Mouse (Mus musculus): Measurements from ENCODE around the gene Npat.

Gene Npat

DNA sequence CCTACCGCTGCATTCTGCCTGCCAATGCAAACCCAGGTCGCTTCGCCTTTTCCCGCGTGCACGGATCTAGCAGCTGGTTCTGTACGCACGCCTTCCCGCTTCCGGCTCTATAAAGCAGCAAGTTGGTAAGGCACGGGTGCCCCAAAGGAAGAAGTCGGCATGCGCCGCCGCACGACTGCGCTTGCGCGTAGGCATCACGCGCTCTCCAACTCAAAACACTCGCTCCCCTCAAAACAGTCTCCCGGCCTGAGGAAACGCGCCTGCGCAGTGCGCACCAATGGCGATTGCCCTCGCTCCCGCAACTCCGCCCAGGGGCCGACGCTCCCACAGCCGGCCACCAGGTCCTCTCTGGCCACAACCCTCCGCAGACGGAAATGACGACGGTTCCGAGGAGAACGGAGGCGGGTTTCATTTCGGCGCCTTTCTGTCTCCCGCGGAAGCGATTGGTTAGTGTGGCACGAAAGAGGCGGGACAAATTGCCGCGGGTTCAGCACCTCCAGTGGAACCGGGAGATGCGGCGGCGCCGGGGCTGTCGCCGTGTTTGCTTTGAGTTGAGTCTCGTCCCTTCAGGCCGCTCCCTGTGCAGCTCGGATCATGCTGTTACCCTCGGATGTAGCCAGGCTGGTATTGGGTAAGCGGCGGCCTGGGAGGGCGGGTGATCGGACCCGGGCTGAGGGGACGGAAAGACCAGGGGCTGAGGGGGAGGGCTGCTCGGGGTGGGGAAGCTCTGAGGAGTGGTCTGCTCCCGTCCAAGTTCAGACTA, at the start of gene Npat, which contains the start of gene Atm:
Npat (plus strand) TSS at position 490 of the 763 bp plus-strand sequence.
Atm (minus strand) TSS at position 183 of the 763 bp plus-strand sequence.
- DNase-seq (ENCODE audit: low spot score) = peak; percentile 99

DNA sequence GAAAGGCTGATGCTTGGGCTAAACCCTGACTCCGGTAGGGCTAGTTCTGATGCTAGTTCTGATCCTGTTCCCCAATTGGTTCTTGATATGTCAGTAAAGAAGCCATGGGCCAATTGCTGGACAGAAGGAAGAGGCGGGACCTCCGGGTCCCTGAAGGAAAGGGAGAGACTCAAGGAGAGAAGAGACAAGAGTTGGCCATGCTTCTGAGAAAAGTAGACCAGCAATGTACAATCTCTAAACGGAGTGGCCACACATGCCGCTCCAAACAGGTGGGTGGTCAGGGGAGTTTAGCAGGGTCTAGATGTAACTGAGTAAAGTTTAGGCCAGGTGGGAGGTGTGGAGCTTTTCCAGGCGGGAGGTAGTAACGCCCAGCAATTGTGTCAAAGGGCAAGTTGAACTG, 28.8 kb upstream of the Npat start:
- no peak for DNase-seq (ENCODE audit: low spot score)

DNA sequence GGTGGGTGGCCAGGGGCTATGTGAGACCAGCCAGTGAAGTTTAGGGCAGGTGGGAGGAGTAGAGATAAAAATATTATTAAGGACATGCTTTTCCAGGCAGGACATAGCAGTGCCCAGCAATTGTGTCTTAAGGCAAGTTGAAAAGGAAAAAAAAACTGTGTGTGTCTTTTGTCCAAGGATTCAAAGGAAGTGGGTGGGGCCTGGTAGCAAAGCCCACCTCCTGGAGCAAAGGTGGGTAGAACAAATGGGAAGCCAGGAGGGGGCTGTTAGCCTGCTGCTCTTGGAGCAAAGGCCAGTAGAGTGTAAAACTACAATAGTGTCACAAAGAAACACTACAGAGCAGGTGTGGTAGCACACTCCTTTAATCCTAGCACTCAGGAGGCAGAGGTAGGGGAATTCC, 22.8 kb upstream of the Npat start:
- no peak for DNase-seq (ENCODE audit: low spot score)

DNA sequence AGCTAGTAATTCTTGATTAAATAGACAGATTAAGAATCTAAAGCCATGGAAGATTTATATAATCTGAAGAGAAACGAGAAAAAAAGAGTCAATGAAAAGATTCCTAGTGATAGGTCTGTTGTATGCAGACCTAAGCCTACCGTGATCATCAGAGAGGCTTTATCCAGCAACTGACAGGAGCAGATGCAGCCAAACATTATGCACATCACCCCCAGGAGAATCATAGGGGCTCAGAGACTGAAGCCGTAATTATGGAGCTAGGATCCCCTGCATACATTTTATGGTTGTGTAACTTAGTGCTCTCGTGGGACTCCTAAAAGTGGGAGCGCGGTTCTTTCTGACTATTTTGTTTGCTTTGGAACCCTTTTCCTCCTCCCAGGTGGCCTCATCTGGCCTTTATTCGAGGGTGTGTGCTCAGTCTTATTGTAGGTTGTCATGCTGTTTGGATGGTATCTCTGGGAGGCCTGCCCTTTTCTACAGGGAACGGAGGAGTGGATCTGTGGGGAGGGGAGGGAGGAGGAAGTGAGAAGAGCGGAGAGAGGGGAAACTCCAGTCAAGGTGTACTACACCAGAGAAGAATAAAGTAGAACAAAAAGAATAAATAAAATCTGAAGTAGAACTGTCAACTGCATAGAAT, 19.4 kb upstream of the Npat start:
- no peak for DNase-seq (ENCODE audit: low spot score)

DNA sequence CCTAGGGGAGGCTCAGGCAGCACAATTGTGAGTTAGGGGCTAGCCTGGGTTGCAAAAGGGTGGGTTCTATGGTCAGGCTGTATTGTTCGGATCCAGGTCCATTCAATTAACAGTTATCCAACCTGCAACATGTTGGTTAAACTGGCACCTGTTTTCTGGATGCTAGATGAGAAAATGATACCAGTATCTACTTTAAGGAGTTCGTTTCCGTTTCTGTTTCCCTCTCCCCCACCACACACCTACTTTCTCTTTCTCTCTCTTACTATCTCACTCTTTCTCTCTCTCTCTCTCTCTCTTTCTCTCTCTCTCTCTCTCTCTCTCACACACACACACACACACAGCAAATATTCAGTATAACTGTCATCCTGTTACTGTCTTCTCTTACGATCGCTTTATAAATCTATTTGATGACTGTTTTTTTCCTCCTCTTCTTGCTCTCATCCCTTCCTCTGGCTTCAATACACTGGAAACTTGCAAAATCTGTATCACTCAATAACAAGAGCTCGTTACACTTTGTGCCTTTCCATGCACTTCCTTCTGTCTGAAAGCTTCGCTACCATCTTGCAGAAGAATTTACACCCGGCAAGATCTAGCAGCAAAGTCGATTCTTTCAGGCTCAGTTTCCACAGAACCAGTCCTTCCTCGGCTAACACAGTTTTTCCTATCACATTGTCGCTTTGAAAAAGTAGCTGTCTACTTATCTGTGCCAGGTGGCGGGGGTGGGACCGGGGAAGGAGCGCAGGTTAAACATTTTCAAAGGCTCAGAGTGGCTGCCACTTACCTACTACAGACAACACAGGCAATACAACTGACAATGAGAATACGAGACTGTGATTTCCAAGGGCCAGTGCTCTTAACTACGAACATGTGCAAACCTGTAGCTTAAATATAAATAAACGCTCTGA, 1.2 kb upstream of the Npat start:
- DNase-seq (ENCODE audit: low spot score) = no peak

DNA sequence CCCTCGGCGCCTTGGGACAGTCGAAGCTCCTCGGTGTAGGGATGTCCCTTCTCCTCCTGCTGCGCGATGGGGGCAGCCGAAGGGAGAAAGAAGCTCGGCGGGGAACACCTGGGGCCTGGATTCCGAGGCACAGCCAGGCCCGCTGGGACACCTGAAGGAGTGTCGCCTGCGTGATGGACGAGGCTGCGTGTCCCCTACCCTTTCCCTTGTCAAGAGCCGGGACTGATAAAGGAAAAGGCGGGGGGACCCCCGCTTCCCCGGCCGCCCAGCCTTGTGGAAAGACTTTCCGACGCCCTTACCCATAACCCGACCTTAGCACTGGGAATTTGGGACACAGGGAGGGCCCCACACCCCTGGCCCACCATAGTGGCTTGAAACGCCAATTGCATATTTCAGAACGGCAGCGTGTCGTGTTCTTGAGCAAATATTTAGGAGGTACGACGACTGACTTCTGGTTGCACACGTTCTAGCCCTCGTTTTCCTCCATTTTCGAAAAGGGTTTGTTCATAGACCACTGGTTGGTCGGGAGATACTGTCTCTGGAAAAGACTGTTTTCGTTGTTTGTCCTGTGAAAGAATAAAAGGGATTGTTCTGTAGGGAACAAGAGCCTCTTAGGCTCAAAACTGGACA, 604 bp downstream of the Npat start:
- no peak for DNase-seq (ENCODE audit: low spot score)

DNA sequence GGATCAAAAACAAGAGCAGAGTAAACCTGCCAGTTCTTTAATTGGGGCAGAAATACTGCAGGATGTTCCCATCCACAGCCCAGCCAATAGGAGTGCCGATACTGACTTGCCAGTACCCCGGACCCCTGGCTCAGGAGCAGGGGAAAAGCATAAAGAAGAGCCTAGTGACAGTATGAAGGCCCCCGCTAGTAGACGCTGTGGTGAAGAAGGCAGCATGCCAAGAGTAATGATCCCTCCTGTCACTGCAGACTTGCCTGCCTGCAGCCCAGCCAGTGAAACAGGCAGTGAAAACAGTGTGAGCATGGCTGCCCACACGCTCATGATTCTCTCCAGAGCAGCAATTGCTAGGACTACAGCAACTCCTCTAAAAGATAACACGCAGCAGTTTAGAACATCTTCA, 33.8 kb downstream of the Npat start:
- no peak for DNase-seq (ENCODE audit: low spot score)

DNA sequence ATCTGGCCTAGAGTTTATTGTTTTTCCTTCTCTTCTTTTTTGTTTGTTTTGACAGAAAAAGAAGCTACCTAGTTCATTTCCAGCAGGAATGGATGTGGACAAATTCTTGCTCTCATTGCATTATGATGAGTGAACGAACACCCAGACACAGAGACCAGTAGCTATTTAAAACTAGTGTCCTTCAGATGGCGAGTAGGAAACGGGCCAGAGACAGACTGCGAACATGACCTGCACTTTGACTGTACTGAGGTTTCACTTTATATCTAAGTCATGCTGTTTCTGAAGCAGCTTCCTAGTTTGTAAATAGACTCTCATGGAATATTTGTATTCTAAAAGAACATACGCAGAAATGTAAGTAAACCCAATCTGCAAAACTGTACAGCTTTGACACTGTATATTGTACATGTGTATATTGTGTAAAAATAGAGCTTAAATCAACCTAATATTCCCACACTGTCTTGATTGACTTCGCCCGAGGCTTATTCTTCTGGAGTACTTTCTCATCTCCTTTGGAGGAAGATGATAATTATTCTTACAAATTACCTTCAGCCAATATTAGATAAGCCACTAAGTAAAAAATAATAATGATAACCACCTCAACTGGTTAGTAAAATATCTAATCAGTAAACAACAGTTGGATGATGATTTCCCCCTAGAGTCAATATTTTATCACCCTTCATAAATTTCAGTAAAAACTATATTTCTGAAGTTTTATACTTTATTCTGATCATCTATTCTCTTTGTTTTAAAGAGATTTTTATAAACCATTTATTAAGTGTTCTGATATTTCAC, 35.9 kb downstream of the Npat start:
- no peak for DNase-seq (ENCODE audit: low spot score)

DNA sequence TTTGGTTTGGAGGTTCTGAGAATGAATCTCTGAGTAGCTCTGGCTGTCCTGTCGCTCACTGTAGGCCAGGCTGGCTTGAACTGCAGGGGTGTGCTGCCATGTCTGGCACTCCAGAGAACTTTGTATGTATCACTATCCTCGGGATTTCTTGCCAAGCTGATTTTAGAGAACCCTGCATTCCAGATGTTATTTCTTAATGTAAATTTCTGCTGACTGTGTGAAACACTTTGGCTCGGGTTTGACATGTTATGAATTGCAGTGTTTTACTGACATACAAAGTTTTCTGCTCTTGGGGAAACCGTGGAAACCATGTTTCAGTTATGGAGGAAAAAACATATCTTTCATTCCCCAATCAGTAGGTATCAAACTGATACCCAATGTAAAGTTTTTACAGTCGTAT, 38.9 kb downstream of the Npat start:
- no peak for DNase-seq (ENCODE audit: low spot score)

DNA sequence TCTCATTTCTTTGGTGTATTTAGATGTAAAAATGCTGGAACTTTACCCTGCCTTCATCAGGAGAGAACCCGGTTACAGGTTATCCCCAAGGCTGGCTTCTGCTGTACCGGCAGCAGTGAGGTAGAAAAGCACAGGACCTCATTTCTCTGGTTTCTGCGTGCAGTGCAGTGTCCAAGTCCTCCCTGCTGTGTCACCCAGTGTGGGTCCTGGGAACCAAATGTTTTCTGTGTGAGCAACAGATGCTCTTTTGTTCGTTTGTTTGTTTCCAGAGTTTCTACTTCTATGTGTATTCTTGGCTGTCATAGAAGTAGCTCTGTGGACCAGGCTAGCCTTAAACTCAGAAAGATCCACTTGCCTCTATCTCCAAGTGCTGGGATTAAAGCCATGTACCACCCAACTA, 45.0 kb downstream of the Npat start:
- no peak for DNase-seq (ENCODE audit: low spot score)

DNA sequence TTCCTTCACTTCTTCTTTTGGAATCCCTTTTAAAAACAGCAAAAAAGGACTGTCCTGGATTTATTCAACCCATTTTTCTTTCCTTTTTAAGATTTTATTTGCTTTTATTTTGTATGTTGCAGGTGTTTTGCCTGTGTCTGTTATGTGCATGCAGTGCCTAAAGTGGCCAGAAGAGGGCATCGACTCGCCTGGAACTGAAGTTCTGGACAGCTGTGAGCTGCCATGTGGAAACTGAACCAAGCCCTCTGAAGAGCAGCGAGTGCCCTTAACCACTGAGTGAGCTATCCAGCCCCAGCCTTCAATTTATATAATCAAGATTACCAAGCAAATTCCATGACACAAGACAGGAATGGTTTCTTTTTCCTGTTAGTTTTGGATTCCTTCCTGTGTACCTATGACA, 57.9 kb downstream of the Npat start:
- peak; percentile 70 for DNase-seq (ENCODE audit: low spot score)

DNA sequence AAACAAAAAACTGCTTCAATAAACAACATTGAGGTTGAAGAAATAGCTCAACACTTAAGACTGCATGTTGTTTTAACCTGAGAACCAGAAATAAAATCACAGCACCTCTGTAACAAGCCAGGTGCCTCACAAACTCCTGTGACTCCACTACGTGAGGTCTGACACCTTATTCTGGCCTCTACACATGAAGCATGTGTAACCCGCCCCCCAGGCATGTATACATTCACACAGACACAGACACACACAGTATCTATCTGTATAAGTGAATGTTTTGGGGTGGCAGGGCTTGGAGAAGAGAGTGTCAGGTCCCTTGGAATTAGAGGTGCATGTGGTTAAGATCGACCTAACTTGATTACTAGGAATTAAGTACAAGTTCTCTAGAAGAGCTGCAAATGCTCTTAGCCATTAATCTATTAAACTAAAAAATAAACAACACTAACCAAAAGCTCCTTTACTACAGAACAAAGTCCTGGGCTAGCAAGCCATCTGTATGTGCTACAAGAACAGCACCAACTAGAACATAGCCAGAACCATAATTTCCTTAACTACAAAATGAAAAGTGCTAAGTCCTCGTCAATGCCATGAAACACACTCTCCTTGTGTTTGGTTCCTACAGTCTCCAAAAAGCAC, 60.2 kb downstream of the Npat start:
- DNase-seq (ENCODE audit: low spot score) = no peak

DNA sequence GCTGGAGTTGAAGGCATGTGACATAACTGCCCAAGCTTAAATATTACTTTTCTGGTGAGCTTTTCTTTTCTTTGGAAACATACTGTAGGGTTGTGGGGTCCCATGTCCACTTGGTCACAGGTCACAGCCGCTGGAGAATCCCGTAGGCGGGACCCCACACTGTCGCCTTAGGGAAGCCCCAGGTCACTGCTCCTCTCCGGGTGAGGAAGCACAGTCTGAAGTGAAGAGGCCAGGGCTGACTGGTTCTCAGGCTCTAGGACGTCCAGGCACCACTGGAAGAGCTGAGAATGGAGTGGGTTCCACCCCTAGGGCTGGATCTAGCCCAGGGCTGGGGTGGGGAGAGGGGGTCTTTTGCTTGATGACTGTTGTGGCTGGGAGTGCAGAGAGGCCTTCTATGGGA, 61.8 kb downstream of the Npat start:
- DNase-seq (ENCODE audit: low spot score) = no peak

DNA sequence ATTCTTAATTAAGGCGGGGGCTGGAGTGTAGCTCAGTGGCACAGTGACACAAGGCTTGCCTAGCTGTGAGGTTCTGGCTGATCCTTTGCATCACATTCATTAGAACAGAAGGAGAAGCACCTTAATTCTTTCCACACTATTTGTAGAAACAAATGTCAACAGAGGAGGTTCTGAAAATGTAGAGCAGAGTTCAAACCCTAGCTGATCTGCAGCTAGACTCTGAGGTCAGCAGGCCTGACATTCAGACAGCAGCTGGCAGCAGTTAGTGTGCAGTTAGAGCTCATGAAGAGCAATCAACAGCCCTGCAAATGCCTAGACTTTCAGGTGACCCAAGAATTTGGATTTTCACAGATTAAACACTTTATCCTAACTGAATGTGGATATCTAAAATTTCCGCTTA, 64.7 kb downstream of the Npat start:
- DNase-seq (ENCODE audit: low spot score) = no peak

DNA sequence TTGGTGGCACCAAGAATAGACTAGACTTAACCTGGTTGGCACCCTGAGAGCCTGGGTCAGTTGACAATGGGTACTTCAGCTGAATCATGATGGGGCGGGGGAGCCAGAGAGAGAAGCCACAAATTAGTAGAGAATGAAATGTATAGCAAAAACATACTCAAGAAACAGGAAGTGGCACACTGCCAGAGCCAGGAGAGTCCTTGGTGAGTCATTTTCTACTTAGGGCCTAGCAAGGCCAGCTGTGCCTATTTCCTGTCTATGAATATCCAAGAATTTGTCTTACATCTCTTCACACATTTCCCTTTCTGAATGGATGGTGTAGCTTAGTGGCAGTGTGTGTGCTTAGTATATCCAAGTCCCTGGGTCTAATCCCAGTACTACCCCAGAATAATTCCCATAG, 66.5 kb downstream of the Npat start:
- DNase-seq (ENCODE audit: low spot score) = peak; percentile 48

DNA sequence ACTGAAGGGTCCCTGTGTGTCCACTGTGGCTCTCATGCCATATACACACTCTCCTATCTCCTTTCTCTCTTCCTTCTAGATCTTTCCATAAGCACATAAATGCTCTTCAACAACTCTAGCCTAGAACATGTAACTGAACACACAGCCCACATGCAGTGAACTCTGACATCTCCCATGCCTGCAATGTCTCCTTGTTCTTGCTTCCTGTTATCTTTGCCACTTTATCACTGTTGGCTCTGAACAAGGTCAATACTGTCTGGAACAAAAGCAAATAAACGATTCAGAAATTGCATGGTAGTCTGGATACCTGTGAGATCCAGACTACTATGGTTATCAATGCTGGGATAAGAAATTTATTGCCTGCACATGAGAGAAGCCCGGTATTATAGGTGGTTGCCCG, 67.0 kb downstream of the Npat start:
- no peak for DNase-seq (ENCODE audit: low spot score)

DNA sequence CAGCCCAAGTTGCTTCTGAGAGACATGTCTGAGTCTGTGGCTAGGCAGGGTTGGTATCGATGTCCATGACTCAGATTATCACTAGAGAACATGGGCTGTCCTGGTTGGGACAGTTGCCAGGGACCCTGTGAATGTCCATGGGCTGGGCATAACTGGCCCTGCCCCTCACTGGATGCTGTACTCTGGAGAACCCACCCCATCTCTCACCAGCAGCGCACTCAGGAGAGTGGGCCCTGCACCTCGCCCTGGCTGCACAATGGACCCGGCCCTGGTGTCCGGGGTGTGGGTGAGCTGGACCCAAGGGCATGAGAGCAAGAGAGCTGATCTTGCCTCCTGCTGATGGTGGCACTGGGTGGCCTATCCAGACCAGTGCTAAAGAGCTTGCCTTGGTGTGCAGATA, 68.1 kb downstream of the Npat start:
- no peak for DNase-seq (ENCODE audit: low spot score)

DNA sequence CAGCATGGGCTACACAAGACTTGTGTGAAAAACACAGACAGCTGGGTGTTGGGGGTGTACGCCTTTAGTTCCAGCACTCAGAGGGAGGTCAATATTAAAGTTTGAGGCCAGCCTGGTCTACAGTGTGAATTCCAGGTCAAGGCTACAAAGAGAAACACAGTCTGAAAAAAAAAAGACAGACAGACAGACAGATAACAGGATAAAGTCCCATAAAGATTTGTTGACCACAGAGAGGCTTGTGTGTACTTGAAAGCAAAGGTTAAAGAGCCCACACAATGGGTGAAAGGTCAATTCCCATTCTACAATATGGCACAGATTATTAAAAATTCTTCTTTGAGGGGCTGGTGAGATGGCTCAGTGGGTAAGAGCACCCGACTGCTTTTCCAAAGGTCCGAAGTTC, 70.3 kb downstream of the Npat start:
- no peak for DNase-seq (ENCODE audit: low spot score)

DNA sequence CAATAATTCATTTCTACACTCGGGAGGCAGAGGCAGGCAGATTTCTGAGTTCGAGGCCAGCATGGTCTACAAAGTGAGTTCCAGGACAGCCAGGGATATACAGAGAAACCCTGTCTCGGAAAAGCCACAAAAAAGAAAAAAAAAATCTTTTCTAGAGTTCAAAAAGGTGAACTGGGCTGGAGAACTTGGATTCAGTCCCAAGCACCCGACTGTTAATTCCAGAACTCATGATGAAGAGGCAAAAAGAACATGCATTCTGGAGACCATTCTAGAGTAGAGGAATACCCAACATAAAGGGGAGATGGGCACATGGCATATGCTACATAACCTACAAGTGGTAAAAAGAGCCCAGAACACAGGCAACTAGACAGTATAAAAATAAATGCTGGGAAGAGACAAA, 71.0 kb downstream of the Npat start:
- no peak for DNase-seq (ENCODE audit: low spot score)

DNA sequence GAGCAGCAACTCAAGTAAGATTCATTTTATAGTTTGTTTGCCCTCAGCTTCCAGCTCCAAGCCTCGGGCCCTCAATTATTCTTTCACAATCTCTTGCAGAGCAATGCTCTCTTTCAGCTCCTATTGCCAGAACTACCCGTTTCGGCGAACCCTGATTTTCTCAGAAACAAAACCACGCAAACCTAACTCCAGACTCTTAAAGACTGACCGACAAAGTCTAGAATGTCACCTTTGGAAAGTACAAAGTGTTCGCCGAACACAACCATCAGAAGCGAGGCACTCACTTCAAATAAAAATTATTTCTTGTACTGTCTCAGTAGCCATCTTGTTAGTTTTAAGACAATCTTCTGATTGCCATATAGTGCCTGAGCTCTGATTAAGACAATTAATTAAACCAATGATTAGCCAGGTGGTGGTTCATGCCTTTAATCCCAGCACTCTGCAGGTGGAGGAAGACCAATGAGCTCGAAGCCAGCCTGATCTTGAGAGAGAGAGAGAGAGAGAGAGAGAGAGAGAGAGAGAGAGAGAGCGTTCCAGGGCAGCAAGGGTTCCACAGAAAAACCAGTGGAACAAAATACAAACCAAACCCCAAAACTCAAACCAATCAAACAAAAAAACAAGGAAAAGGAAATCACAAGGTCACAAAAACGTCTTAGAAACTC, 72.6 kb downstream of the Npat start:
- DNase-seq (ENCODE audit: low spot score) = no peak
